Mouse (Mus musculus): ENCODE measurements around the gene 1700067K01Rik. TPM values are rescaled to one million over a fixed set of nuclear protein-coding genes. Genes with fewer than 3 reads are reported as not detected.
A peak's percentile ranks its signal among the peaks of the same experiment; 100 is the strongest.

The 1700067K01Rik gene
- polyA plus RNA-seq, 1 experiment from 2014 or later: 0.89 TPM

DNA sequence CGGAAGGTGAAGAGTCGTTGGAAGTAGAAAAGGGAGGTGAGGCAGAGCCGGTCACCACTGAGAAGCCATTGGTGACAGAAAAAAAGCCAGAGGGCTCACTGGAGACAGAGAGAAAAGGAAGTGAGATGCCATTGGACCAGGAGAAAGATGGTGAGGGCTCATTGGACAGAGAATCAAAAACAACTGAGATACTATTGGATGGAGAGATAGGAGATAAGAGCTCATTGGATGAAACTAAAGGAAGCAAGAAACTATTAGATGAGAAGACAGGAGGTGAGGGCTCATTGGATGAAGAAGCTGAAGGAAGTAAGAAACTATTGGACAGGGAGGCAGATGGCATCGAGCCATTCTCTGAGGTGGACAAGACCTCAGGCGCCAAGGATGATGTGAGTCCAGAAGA lies 28.0 kb downstream of the 1700067K01Rik start:
- WGBS: 75% methylated on average over 5 of the region's 5 CpGs
- H3K27me3 ChIP-seq (ENCODE audit: control insufficient read depth, insufficient read depth, low read length): peaks cover 32% of the 10 kb centered on the region

DNA sequence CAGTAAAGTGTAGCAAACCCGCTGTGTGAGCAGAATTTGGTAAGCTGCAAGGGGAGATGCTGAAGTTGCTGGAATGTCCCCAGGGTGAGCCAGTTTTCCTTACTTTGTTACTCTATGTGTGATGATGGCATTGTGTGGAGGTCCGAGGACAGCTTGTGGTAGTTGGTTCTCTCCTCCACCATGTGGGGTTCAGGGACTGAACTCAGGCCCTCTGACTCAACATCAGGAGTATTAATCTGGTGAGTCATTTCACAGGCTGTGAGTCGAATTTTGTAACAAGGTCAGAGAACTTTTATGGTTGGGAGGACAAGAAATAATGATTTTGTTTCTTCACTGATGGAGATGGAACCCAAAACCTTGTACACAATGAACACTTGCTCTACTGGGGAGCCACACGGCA lies 31.5 kb downstream of the 1700067K01Rik start:
- no peak for ATAC-seq (replicated peaks; ENCODE audit: extremely low read depth, insufficient read depth, low FRiP score)
- Histone ChIP-seq H3K4me3 (ENCODE audit: low read length) (no peak overlapping the region), H3K27ac (ENCODE audit: low read length) (no peak overlapping the region), H3K9ac (ENCODE audit: low read length) (no peak overlapping the region), H3K27me3 (ENCODE audit: control insufficient read depth, insufficient read depth, low read length) (peaks cover 10% of the 10 kb centered on the region), H3K9me3 (replicated peaks; ENCODE audit: control insufficient read depth, low read length) (no peaks in the 10 kb centered on the region), H3K36me3 (ENCODE audit: control insufficient read depth, insufficient read depth) (no peaks in the 10 kb centered on the region; the same call in 1 of the 2 replicates), H3K4me1 (ENCODE audit: control insufficient read depth, insufficient read depth, low read length) (peaks cover under 1% of the 10 kb centered on the region), H3K4me2 (ENCODE audit: low read depth, low read length) (no peak overlapping the region)
- WGBS: 72% methylated on average over 4 of the region's 4 CpGs

More for the DNA sequence above, 28.0 kb downstream of the 1700067K01Rik start:
- no peak overlapping the region for H3K4me3 ChIP-seq (ENCODE audit: low read length)
- no peak for ATAC-seq (replicated peaks; ENCODE audit: extremely low read depth, insufficient read depth, low FRiP score)
- no peak overlapping the region for H3K9ac ChIP-seq (ENCODE audit: low read length)
- no peak overlapping the region for H3K27ac ChIP-seq (ENCODE audit: low read length)
- peaks cover 9% of the 10 kb centered on the region for H3K4me1 ChIP-seq (ENCODE audit: control insufficient read depth, insufficient read depth, low read length)
- H3K36me3 ChIP-seq (ENCODE audit: control insufficient read depth, insufficient read depth): no peaks in the 10 kb centered on the region; the same call in 1 of the 2 replicates
- H3K4me2 ChIP-seq (ENCODE audit: low read depth, low read length): no peak overlapping the region
- H3K9me3 ChIP-seq (replicated peaks; ENCODE audit: control insufficient read depth, low read length): no peaks in the 10 kb centered on the region

DNA sequence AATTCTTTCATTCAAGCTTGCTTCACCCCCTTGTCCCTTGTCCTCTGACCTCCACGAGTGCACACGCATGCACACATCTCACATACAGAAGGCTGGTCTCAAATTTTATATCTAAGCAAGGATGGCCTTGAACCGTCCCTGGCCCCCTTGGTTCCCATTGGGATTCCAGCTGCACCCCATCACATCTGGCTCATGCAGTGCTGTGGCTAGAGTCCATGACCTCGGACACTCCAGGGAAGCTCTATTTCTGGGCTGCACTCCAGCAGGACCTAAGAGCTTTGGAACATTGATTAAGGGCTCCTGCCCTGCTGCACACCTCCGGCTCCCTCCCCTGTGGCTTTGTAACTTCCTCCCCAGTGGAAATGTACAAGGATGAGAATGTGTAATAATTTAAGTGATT lies 36.7 kb downstream of the 1700067K01Rik start:
- Histone ChIP-seq H3K27ac (ENCODE audit: low read length) (no peak overlapping the region), H3K4me1 (ENCODE audit: control insufficient read depth, insufficient read depth, low read length) (peaks cover 10% of the 10 kb centered on the region), H3K27me3 (ENCODE audit: control insufficient read depth, insufficient read depth, low read length) (peaks cover 5% of the 10 kb centered on the region), H3K9me3 (replicated peaks; ENCODE audit: control insufficient read depth, low read length) (no peaks in the 10 kb centered on the region), H3K4me3 (ENCODE audit: low read length) (no peak overlapping the region), H3K36me3 (ENCODE audit: control insufficient read depth, insufficient read depth) (no peaks in the 10 kb centered on the region), H3K9ac (ENCODE audit: low read length) (no peak overlapping the region), H3K4me2 (ENCODE audit: low read depth, low read length) (no peak overlapping the region)
- 60% methylated on average over 5 of the region's 5 CpGs for WGBS
- ATAC-seq (replicated peaks; ENCODE audit: extremely low read depth, insufficient read depth, low FRiP score): no peak

DNA sequence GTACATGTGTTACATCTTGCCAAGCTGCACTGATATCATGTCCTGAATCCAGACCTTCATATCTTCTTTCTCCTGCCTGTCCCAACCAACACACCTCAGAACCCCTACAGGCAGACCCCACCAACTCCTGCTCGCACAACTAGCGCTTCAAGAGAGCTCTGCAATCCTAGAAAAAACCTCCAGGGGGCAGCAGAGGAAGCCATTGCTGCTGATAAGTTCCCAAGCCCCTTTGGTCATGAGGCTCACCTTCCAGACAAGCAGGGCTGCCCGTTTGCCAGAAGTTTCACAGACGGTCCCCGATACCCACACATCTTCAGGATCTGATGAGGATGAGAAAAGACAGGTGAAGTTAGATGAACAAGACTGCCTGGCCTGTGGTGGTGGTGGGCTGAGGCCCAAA lies 37.7 kb downstream of the 1700067K01Rik start:
- Histone ChIP-seq H3K27ac (ENCODE audit: low read length) (no peak overlapping the region), H3K27me3 (ENCODE audit: control insufficient read depth, insufficient read depth, low read length) (peaks cover 16% of the 10 kb centered on the region), H3K4me1 (ENCODE audit: control insufficient read depth, insufficient read depth, low read length) (peaks cover 10% of the 10 kb centered on the region), H3K9me3 (replicated peaks; ENCODE audit: control insufficient read depth, low read length) (no peaks in the 10 kb centered on the region), H3K36me3 (ENCODE audit: control insufficient read depth, insufficient read depth) (no peaks in the 10 kb centered on the region), H3K4me2 (ENCODE audit: low read depth, low read length) (no peak overlapping the region), H3K9ac (ENCODE audit: low read length) (no peak overlapping the region), H3K4me3 (ENCODE audit: low read length) (no peak overlapping the region)
- ATAC-seq (replicated peaks; ENCODE audit: extremely low read depth, insufficient read depth, low FRiP score): no peak
- WGBS: 3% methylated on average over 5 of the region's 5 CpGs

DNA sequence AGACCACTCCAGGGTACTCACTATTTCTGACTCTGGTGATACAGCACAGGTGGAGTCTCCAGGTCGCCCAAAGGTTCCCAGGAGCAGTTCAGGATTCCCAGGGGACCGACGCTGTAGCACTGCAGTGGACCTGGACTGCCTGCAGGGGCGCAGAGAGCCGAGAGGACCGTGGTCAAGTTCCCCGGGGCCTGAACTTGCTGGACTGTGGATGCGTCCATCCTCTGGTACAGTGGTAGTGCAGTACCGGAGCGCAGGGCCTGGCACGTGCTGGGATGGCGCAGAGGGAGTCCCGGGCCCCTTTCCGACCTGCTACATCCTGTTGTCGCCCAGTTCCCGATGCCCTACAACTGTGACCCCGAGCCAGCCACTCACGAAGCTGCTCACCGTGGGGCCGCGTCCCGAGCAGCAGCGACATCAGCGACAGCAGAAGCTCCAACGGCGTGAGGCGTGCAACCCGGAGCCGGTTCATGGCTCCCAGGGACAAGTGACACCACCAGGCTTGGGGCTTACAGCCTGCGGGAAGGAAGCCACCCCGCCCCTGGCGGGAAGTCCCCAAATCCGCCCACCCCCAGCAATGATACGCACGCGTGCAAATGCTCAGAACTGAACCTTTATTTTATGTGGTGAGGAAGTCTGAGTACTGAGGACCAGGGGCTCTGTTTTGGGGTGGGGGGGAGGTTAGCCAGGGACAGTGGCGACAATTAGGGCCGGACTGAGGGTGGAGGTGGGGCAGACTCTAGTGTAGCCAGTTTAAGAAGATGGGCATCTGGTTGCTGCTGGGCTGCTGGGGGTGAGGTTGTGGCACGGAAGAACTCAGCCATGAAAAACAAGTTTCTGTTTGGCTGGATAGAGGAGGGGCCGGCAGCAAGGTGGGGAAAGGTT lies 41.0 kb downstream of the 1700067K01Rik start, which contains the start of gene Il27ra:
Il27ra (minus strand) TSS at position 524 of the 882 bp plus-strand sequence.
- 0 out of 2 replicates have a peak within 1 kb of the TSS, but pooled peaks have one; percentile 29 for H3K27ac ChIP-seq (ENCODE audit: low read length)
- ATAC-seq (replicated peaks; ENCODE audit: extremely low read depth, insufficient read depth, low FRiP score): peak; percentile 79
- 4% methylated on average over 40 of the region's 40 CpGs for WGBS
- peaks cover 32% of the 10 kb centered on the region for H3K27me3 ChIP-seq (ENCODE audit: control insufficient read depth, insufficient read depth, low read length)
- H3K4me1 ChIP-seq (ENCODE audit: control insufficient read depth, insufficient read depth, low read length): peaks cover 10% of the 10 kb centered on the region
- peak within 1 kb of the TSS; percentile 59 for H3K4me3 ChIP-seq (ENCODE audit: low read length)
- H3K36me3 ChIP-seq (ENCODE audit: control insufficient read depth, insufficient read depth): no peaks in the 10 kb centered on the region
- 0 out of 2 replicates have a peak, but pooled peaks cover 2% of the 10 kb centered on the region for H3K9me3 ChIP-seq (replicated peaks; ENCODE audit: control insufficient read depth, low read length)
- H3K4me2 ChIP-seq (ENCODE audit: low read depth, low read length): peak within 1 kb of the TSS; percentile 84
- peak within 1 kb of the TSS; percentile 75 for H3K9ac ChIP-seq (ENCODE audit: low read length)

DNA sequence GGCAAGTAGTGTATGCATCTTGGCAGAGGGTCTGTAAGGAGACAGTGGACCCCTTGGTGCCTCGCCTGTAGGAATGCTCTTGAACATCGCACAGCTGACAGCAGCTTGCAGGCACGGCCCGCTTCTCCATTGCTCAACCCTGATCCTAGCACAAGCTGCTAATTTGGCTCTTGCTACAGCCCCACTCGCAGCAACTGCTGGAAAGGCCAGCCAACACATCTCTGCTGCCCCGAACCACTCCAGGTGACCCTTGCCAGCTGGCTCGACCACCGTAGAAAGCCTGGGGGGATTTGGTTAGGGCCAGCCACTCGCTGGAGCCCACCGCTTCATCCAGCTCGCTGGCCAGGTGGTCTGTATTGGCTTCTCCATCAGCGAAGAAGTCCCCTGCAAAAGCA lies 41.6 kb downstream of the 1700067K01Rik start:
- Histone ChIP-seq H3K4me1 (ENCODE audit: control insufficient read depth, insufficient read depth, low read length) (peaks cover 8% of the 10 kb centered on the region), H3K27me3 (ENCODE audit: control insufficient read depth, insufficient read depth, low read length) (peaks cover 32% of the 10 kb centered on the region), H3K4me2 (ENCODE audit: low read depth, low read length) (peak overlapping the region; percentile 84), H3K9ac (ENCODE audit: low read length) (peak overlapping the region; percentile 75; the same call in 1 of the 2 replicates), H3K9me3 (replicated peaks; ENCODE audit: control insufficient read depth, low read length) (0 out of 2 replicates have a peak, but pooled peaks cover 2% of the 10 kb centered on the region), H3K36me3 (ENCODE audit: control insufficient read depth, insufficient read depth) (no peaks in the 10 kb centered on the region), H3K4me3 (ENCODE audit: low read length) (peak overlapping the region; percentile 59; the same call in 1 of the 2 replicates), H3K27ac (ENCODE audit: low read length) (no peak overlapping the region)
- 33% methylated on average over 12 of the region's 12 CpGs for WGBS
- ATAC-seq (replicated peaks; ENCODE audit: extremely low read depth, insufficient read depth, low FRiP score): no peak

DNA sequence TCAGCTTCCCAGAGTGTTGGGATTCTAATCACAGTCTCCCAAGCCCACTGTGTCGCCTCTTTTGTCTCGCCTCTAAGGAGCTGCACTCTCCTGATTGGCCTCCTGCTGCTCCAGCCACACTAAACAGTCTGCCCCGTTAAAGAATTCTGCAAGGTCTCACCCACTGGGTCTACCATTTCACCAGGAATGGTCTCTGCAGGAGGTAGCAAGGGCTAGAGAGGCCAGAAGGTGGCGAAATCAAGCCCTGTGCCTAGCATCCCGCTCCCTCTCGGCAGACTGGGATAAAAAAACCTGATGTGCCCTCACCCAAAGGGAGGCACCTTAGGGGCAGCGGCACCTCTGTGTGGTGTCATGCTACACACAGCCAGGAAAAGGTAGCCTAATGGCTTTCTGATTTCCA lies 42.8 kb downstream of the 1700067K01Rik start:
- 0 out of 2 replicates have a peak, but pooled peaks cover 2% of the 10 kb centered on the region for H3K9me3 ChIP-seq (replicated peaks; ENCODE audit: control insufficient read depth, low read length)
- no peak overlapping the region for H3K4me3 ChIP-seq (ENCODE audit: low read length)
- no peak overlapping the region for H3K9ac ChIP-seq (ENCODE audit: low read length)
- H3K36me3 ChIP-seq (ENCODE audit: control insufficient read depth, insufficient read depth): no peaks in the 10 kb centered on the region
- no peak overlapping the region for H3K27ac ChIP-seq (ENCODE audit: low read length)
- H3K4me2 ChIP-seq (ENCODE audit: low read depth, low read length): no peak overlapping the region
- no peak for ATAC-seq (replicated peaks; ENCODE audit: extremely low read depth, insufficient read depth, low FRiP score)
- H3K27me3 ChIP-seq (ENCODE audit: control insufficient read depth, insufficient read depth, low read length): peaks cover 32% of the 10 kb centered on the region
- WGBS: 16% methylated on average over 7 of the region's 7 CpGs
- 0 out of 2 replicates have a peak, but pooled peaks cover 2% of the 10 kb centered on the region for H3K4me1 ChIP-seq (ENCODE audit: control insufficient read depth, insufficient read depth, low read length)

DNA sequence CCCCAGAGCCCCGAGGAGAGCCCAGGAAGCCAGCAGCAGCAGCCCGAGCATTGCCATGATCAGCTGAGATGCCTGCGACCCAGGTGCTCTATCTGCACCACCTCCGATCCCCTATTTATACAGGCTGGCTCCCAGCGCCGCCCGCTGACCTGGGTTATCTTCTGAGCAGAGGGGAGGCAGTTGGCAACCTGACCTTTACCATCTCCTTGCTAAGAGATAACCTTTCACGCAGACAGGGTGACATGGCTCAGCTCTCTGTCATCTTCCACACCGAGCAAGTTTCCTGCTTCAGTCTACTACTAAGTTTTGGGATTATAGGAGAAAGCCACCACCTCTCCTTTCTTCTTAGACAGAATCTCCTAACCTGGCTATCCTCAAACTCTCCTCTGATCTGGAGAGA lies 43.6 kb downstream of the 1700067K01Rik start, which contains the start of gene Rln3:
Rln3 (minus strand) TSS at position 101 of the 400 bp plus-strand sequence.
- H3K27me3 ChIP-seq (ENCODE audit: control insufficient read depth, insufficient read depth, low read length): peaks cover 32% of the 10 kb centered on the region
- 0 out of 2 replicates have a peak, but pooled peaks cover 2% of the 10 kb centered on the region for H3K9me3 ChIP-seq (replicated peaks; ENCODE audit: control insufficient read depth, low read length)
- 9% methylated on average over 9 of the region's 9 CpGs for WGBS
- H3K4me3 ChIP-seq (ENCODE audit: low read length): no peak within 1 kb of the TSS
- H3K9ac ChIP-seq (ENCODE audit: low read length): no peak within 1 kb of the TSS
- no peaks in the 10 kb centered on the region for H3K36me3 ChIP-seq (ENCODE audit: control insufficient read depth, insufficient read depth)
- H3K27ac ChIP-seq (ENCODE audit: low read length): no peak within 1 kb of the TSS
- H3K4me1 ChIP-seq (ENCODE audit: control insufficient read depth, insufficient read depth, low read length): no peaks in the 10 kb centered on the region
- ATAC-seq (replicated peaks; ENCODE audit: extremely low read depth, insufficient read depth, low FRiP score): no peak
- peak within 1 kb of the TSS; percentile 0; the same call in 1 of the 2 replicates for H3K4me2 ChIP-seq (ENCODE audit: low read depth, low read length)

DNA sequence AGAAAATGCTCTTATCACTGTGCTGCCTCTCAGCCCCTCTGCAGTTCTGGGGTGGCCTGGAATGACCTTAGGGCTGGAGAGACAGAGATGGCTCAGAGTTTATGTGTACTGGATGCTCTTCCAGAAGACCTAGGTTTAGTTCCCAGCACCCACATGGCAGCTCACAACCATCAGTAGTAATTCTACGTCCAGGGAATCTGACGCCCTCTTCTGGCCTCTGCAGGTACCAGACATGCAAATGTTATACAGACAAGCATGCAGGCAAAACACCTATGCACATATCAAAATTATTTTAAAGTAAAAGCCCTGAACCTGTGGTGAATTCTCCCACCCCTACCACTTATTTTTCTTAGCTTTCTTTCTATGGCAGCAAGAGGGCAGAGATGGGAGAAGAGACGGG lies 45.2 kb downstream of the 1700067K01Rik start:
- H3K27ac ChIP-seq (ENCODE audit: low read length): no peak overlapping the region
- no peak overlapping the region for H3K4me3 ChIP-seq (ENCODE audit: low read length)
- H3K36me3 ChIP-seq (ENCODE audit: control insufficient read depth, insufficient read depth): no peaks in the 10 kb centered on the region
- H3K9me3 ChIP-seq (replicated peaks; ENCODE audit: control insufficient read depth, low read length): 0 out of 2 replicates have a peak, but pooled peaks cover 2% of the 10 kb centered on the region
- peaks cover 29% of the 10 kb centered on the region for H3K27me3 ChIP-seq (ENCODE audit: control insufficient read depth, insufficient read depth, low read length)
- 80% methylated on average over 3 of the region's 3 CpGs for WGBS
- ATAC-seq (replicated peaks; ENCODE audit: extremely low read depth, insufficient read depth, low FRiP score): no peak
- no peak overlapping the region for H3K9ac ChIP-seq (ENCODE audit: low read length)
- H3K4me2 ChIP-seq (ENCODE audit: low read depth, low read length): no peak overlapping the region
- H3K4me1 ChIP-seq (ENCODE audit: control insufficient read depth, insufficient read depth, low read length): no peaks in the 10 kb centered on the region

All from heart, embryonic 16.5 days (tissue).